Mouse (Mus musculus) neutrophil, adult 5-6 weeks (primary cell): ENCODE results near the gene Serpinb3b. TPM values are rescaled to one million over a fixed set of nuclear protein-coding genes. Genes with fewer than 3 reads are reported as not detected.
"Not testable (repeated sequence)": the region's sequence is repeated elsewhere in the genome, so short reads cannot be mapped to it uniquely, and the experiment has no call there.

Experiments
- ATAC-seq: fragments of 151-379, 151-347 bp; 2 replicates; pipeline ENCODE4 v1.8.0; 2017; ENCODE audit warnings: mild to moderate bottlenecking, moderate TSS enrichment; ENCODE audit not compliant: insufficient number of reproducible peaks, poor library complexity, low FRiP score, severe bottlenecking; ENCODE audit errors: extremely low read depth
- total RNA-seq: library from RNA; stranded (forward); fragments of 200-1000 nt; gene quantifications from 2 replicates; pipeline ENCODE4 v1.2.3, GENCODE M21; 2017

Gene Serpinb3b
- total RNA-seq: not detected in 2 replicates

DNA sequence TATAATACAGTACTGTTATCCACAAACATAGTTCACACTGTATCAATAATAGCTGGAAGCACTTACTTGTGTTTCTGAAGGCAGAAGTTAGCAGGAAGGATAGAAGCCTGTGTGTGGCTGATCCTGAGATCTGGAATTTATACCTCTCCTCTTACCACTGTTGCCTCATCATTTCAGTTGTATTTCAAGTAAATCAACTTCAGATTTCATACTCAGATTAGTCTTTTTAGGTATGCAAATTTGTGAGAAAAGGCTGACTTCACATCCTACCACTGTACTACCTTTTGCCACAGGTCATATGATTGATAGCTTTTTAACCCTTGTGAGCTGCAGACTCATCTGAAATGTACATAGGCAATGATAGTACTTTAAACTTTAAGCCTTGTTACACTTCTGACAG, at the start of gene Serpinb3b, which contains the start of gene Serpinb3c:
Gene Serpinb3b, minus strand, starts transcription at position 101 of the 400 bp plus-strand sequence.
Gene Serpinb3c, minus strand, starts transcription at position 111 of the 400 bp plus-strand sequence.
- ATAC-seq: not testable (repeated sequence)

- ATAC-seq: peak; percentile 90
Observed at GRCm38 (mm10) chr1:107243170-107243569, 35.0 kb downstream of the Serpinb3b start.

- not testable (repeated sequence) for ATAC-seq
Observed at GRCm38 (mm10) chr1:107217276-107217675, 60.9 kb downstream of the Serpinb3b start.

DNA sequence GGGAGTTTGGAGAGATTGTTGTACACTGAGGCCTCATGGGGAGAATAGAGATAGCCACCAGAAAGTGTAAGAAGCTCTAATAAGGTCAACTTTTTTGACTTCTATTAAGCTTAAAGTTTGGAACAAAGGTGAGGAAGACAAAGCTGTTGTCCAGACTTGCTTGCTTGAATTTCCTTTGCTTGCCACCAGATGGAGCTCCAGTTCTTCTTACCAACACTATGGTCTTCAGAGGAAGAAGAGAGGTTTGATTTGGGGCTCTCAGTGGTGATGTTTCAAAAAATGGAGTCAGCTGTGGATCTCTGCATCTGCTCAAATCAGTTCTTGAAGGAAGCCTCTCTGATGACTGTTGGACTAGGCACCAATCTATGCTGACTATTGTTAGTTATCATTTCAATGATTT, 150.7 kb downstream of the Serpinb3b start:
- peak; percentile 78 for ATAC-seq

Other genes starting within 250 kb of the Serpinb3b start
- not detected in 2 replicates for gene Serpinb3a, start 226.1 kb downstream of the Serpinb3b start, total RNA-seq
- not detected in 2 replicates for gene Serpinb3d, start 194.9 kb downstream of the Serpinb3b start, total RNA-seq
- not detected in 2 replicates for gene Serpinb3c, start within 50 bp of the Serpinb3b start, total RNA-seq
- 0.25 and 1.4 TPM in 2 replicates for gene Serpinb11, start 82.8 kb upstream of the Serpinb3b start, total RNA-seq
- gene Serpinb7, start 121.3 kb upstream of the Serpinb3b start, total RNA-seq: 1.6 and 2.2 TPM in 2 replicates
- gene Serpinb2, start 233.1 kb upstream of the Serpinb3b start, total RNA-seq: 0.61 and 1.5 TPM in 2 replicates